Mouse (Mus musculus) kidney, adult 9 months (tissue): ENCODE data around the gene Srbd1.
A peak's percentile ranks its signal among the peaks of the same experiment; 100 is the strongest.

ENCODE experiments used
- DNase-seq: peaks from one replicate; pipeline ENCODE4 v3.0.0; 2022

Gene Srbd1

GRCm38 (mm10) chr17:86032113-86032714, 112.8 kb downstream of the Srbd1 start:
- no peak for DNase-seq

DNA sequence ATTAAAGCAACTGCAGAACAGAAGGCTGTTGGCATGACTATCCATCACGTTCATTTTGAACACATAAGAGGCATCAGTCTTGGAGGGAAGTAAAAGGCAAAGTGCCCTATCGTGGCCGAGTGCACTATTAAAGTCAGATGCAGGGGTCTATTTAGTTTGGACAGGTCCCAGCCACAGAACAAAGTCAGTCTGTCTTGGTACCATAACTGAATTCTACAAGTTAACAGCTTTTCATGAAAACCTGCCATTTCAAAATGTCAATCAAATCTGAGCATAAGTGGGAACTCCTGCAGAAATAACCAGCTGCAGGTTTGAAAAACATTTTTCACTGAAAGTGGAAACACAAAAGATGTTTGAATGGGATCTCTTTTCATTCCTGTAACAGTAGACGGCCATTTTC, 115.0 kb downstream of the Srbd1 start:
- no peak for DNase-seq

DNA sequence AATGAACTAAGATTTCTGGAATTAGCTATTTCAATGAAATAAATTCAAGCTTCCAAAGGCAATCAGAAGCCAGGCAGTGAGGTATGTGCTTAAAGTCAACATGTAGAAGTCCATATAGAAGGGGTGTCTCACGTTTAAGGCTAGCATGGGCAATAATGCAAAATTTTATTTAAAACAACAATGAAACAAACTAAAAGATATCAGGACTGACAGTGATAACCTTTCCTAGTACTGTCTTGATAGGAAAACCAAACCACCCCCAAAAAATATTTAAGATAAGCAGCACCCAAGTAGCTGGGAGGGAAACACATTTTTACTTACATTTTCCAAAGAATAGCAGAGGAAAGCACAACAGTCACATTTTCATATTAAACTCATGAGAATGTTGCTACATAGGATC, 115.8 kb downstream of the Srbd1 start:
- DNase-seq: no peak

GRCm38 (mm10) chr17:86027577-86028199, 117.3 kb downstream of the Srbd1 start:
- DNase-seq: no peak

DNA sequence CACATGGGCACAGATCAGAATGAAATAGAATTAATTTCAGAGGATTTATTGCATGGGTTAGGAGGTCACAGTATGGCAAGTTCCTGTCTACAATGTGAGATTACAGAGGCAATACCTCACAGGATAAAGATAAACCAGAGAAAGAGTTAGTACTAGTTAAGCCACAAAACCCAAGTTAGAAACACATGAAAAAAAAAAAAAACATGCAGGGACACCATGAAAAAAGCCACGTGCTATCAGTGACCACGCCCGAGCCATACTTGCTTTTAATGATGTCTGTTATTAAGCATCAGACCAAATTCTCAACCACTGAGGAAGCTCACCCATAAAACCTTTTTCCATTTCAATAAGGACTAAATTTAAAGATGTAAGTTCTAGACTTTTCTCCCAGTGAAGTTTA, 120.4 kb downstream of the Srbd1 start:
- DNase-seq: no peak

DNA sequence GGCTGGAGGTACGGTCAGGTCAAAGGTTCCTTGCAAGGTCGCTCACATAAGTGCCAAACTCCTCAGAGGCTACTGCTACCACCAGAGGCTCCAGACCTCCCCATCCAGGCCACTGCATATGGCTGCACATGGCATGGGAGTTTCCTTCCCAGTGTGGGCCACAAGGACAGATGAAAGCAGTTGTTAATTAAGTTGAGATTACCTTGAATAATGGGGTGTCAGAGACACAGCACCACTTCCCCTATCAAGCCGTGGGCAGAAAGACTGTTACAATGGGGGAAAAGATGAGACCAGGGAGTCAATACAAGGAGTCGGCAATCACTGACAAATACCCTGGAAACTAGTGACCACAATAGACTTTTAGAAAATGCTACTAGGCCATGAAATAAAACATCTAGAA, 122.6 kb downstream of the Srbd1 start:
- no peak for DNase-seq

- DNase-seq: no peak
These were observed 123.2 kb downstream of the Srbd1 start for GRCm38 (mm10) chr17:86021815-86022214.

- DNase-seq: no peak
These were observed 123.7 kb downstream of the Srbd1 start for GRCm38 (mm10) chr17:86021231-86021630.

DNA sequence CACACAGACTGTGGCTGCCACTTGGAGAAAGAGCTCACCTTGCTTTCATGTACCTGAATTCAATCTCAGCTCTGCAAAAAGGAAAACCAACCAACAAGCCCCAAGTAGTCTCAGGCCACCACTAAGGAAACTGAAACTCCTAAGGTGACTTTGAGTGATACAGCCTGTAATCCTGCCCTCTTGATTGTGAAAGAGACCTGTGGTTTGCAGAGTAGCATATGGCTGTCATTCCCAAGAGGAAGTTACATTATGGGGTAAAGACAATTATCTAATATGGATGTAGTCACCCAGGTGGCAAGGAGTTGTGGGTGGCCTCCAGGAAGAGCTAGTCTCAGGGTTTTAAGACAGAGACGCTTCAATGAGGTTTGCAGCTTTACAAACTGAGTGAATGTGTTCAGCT, 125.2 kb downstream of the Srbd1 start:
- no peak for DNase-seq

DNA sequence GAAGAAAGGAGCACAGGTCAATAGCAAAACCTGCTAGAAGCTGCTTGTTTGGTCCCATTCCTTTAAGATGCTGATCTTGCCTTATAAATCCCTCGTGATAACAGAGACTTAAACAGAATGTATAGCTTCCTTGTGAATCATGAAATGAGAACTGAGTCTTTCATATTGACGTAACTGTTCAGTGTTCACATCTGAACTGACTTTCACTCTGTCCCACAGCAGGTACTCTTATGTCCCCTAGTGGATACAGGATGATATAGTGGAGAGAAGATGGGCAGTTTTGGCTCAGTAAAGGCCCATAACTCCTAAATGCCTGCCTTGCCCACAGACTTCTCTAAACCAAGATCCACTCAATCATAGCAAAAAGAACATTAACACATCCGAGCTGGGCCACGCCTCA, 130.7 kb downstream of the Srbd1 start:
- DNase-seq: no peak

DNA sequence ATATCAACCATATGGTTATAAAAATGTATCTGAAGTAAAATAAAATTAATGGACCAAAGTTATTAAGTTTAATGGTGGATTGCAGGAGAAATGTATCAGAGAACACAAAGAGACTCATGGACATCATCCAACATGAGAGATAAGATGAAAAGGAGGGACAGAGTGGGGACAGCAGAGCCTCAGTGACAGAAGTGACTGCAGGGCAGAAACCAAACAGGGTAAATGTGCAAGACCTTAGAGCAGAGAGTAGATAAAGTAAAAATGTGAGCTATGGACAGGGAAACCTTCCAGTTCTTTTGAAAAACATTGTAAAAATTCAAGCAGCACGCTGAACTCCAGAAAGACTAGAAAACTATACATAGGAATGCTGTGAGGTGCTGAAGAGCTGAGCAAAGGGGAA, 132.4 kb downstream of the Srbd1 start:
- DNase-seq: no peak

GRCm38 (mm10) chr17:86011849-86012248, 133.1 kb downstream of the Srbd1 start:
- DNase-seq: no peak

- DNase-seq: no peak
These were observed 136.6 kb downstream of the Srbd1 start for GRCm38 (mm10) chr17:86008401-86008800.

DNA sequence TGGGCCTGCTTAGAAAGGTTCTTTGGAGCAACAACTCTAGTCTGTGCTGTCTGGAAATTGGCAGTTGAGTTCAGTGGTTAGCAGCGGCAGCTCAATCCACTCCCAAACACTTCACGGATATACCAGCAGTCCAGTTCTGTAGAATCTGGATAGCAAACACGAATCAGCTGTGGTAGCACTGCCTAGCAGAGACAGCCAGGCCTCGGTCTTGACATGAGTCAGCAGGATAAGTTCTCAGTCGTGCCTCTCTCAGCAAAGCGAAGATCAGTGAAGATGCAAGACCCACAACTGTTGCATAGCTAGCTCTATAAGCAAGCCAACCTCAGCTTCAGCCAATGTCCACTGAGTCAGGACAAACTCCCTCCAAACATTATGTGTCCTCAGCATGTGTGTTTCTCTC, 142.9 kb downstream of the Srbd1 start:
- DNase-seq: no peak

- DNase-seq: no peak
These were observed 143.3 kb downstream of the Srbd1 start for GRCm38 (mm10) chr17:86001667-86002066.

- DNase-seq: peak; percentile 81
These were observed 149.2 kb downstream of the Srbd1 start for GRCm38 (mm10) chr17:85995727-85996126.

DNA sequence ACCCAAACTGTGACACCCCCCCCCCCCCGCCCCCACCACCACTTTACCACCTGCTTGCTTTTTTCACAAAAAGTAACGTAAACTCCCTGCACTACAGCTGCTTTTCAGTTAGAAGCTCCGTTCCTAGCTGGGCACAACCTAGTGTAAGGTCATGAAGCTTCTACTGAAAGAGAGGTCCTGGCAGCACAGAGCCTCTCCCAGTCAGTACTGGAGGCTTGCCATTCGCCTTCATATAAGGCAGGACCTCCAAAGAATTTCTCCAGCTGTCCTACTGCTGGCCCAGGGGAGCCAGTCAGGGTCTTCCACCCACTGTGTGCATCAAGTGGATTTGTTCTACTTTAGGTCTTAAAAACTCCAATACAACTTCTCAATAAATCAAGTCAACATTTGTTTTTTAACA, 149.9 kb downstream of the Srbd1 start:
- DNase-seq: no peak

DNA sequence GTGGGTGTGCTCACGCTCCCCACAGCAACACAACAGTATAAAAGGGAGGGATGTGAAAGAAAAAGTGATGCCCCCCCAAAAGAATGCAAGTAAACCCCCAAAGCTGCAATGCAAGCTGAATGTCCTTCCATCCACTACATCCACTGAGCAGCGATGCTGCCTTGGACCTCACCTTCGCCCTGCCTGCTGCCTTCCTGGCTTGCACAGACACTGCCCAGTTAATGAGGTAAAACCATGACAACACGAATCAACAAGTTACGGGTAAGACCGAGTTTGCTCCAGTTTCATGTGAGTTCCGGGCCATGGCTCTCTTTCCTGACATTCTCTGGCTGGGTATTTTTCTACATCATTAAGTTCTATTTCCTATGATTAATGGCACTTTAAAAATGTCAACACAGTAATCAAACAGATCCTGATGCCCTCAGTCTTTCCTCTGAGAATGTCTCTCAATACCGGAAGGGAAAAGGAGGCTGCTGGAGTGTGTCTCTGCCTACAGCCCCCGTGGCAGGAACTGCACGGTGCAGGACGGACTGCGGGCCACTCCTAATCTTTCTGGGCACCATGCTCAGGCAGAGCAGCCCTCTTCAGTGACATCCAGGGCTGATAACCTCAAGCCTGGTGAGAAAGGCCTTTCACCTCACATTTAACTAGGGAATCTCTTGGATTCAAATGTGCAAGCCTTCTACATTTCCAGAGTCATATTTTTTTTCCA, 155.8 kb downstream of the Srbd1 start:
- peak; percentile 7 for DNase-seq

DNA sequence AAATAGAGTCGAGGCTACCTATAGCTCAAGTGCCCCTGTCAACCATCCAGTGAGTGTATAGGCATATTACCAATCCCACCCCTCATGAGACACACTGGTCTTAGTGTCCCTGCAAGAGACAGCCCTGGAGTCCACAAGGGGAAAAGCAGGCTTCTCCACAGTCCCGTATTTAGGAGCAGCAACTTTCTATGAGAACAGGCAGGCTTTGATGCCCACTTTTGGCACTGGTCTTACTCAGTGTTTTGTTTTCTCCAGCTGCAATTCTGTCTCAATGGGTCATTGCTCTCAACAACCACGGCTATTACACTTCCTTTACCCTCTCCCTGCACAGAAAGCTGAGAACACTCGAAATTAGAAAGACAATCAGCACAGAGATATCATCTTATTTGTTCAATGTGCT, 157.4 kb downstream of the Srbd1 start:
- DNase-seq: no peak

- DNase-seq: no peak
These were observed 158.4 kb downstream of the Srbd1 start for GRCm38 (mm10) chr17:85986624-85987023.

GRCm38 (mm10) chr17:85986181-85986580, 158.8 kb downstream of the Srbd1 start:
- no peak for DNase-seq

DNA sequence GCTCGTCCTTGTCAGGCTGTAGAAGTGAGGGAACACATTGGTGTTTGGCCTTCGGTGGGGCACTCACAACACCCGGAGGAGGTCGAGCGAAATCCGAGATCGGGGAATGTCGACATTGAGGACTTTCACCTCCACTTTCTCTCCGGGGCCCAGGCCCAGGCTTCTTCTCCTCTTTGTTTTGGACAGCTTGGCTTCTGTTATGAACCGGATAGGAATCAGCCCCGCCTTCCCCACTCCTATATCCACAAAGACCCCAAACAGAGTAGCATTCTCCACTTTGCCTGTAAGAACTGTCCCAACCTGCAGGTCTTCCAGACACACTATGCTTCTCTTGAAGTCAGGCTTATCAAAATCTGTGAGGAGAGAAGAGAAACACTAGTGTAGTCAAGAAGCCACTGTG, 159.8 kb downstream of the Srbd1 start:
- no peak for DNase-seq

DNA sequence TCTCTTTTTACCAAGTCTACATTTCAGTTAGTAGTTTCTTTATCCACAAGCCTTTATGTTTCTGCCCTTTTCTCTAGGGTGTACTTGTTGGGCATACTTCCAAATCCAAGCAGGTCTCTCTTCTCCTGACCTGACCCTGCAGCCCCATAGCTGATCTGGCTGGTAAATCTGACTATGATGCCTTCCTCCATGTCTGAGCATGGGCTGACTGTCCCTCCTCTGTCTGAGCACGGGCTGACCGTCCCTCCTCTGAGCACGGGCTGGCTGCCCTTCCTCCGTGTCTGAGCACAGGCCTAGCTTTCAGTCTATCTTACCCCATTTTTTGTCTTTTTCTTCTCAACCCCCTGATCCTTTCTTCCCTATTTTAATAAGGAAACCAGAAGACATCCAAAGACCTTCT, 162.7 kb downstream of the Srbd1 start:
- DNase-seq: no peak

DNA sequence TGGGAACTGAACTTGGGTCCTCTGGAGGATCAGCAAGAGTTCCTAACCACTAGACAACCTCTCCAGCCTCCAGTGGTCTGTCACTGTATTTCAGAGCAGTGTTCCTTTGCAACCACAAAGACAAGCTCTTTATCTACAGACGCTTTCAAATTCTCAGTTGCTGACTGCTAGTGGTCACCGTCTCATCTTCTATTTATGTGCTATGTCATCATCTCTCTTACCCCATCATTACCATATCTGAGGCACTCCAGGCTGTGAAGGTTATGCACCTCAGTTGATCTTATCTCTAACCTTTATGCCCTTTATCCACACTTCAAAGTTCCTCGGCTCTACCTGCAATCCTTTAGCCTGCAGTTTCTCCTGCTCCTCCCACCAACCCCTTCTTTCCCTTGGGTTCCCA, 163.1 kb downstream of the Srbd1 start:
- no peak for DNase-seq

GRCm38 (mm10) chr17:85978876-85979275, 166.1 kb downstream of the Srbd1 start:
- DNase-seq: no peak
